In genomic region chr2:115172111-115172510, GRCm38 (mm10) we compare ENCODE assay signal across 14 mouse cellular contexts.
"Had no signal": no experiment of that assay in that cellular context is flagged by ENCODE, and none has a peak within 500 bp of the region (broad histone marks: within the 10 kb centered on the region; RNA-seq: fewer than 3 reads in every experiment).

No protein-coding gene starts in this region.

- DNase-seq: kidney, adult 18-20 months; kidney, postnatal 10 days; kidney, postnatal 4 days; lung, adult 18-20 months; lung, postnatal 4 days; retina, postnatal 1 day; right cerebral cortex, postnatal 25 days; thymus, postnatal 36 days had no signal

- ATAC-seq: lung, postnatal 0 days; midbrain, embryonic 15.5 days had no signal

- H3K36me3 ChIP-seq: limb, embryonic 12.5 days; midbrain, embryonic 10.5 days; midbrain, embryonic 15.5 days; neural tube, embryonic 13.5 days had no signal

- H3K4me1 ChIP-seq: limb, embryonic 12.5 days; midbrain, embryonic 10.5 days; midbrain, embryonic 15.5 days; neural tube, embryonic 13.5 days had no signal

- H3K4me3 ChIP-seq: limb, embryonic 12.5 days; midbrain, embryonic 10.5 days; midbrain, embryonic 15.5 days; neural tube, embryonic 13.5 days had no signal

- H3K9me3 ChIP-seq: limb, embryonic 12.5 days; midbrain, embryonic 10.5 days; midbrain, embryonic 15.5 days; neural tube, embryonic 13.5 days had no signal

- H3K27ac ChIP-seq: limb, embryonic 12.5 days; liver, embryonic 14.5 days; midbrain, embryonic 10.5 days; midbrain, embryonic 15.5 days; neural tube, embryonic 13.5 days had no signal

- H3K4me2 ChIP-seq: limb, embryonic 12.5 days; midbrain, embryonic 15.5 days; neural tube, embryonic 13.5 days had no signal

- H3K9ac ChIP-seq: limb, embryonic 12.5 days; liver, embryonic 14.5 days; midbrain, embryonic 15.5 days; neural tube, embryonic 13.5 days had no signal

- H3K27me3 ChIP-seq: limb, embryonic 12.5 days; midbrain, embryonic 15.5 days; neural tube, embryonic 13.5 days had no signal
